Mouse (Mus musculus) neural tube, embryonic 10.5 days (tissue): ENCODE data around the gene Spsb2.
"Not testable (repeated sequence)": the region's sequence is repeated elsewhere in the genome, so short reads cannot be mapped to it uniquely, and the experiment has no call there.

ENCODE experiments used
- DNase-seq: peaks from one replicate; pipeline ENCODE4 v3.0.0-alpha.2; 2017; ENCODE audit warnings: low spot score; ENCODE audit errors: extremely low spot score

Gene Spsb2

GRCm38 (mm10) chr6:124802400-124802799 lies 6.1 kb upstream of the Spsb2 start:
- DNase-seq, result not testable (repeated sequence)

- no peak for DNase-seq
Measured at GRCm38 (mm10) chr6:124803061-124803460, 5.4 kb upstream of the Spsb2 start.

GRCm38 (mm10) chr6:124803691-124804090 lies 4.8 kb upstream of the Spsb2 start:
- not testable (repeated sequence) for DNase-seq

- DNase-seq, result no peak
Measured at GRCm38 (mm10) chr6:124804341-124804740, 4.1 kb upstream of the Spsb2 start.

- DNase-seq, result peak; percentile 91
Measured at GRCm38 (mm10) chr6:124805341-124806321, 2.8 kb upstream of the Spsb2 start.

- no peak for DNase-seq
Measured at GRCm38 (mm10) chr6:124806446-124807140, 1.9 kb upstream of the Spsb2 start.

GRCm38 (mm10) chr6:124807366-124807765 lies 1.1 kb upstream of the Spsb2 start:
- no peak for DNase-seq

GRCm38 (mm10) chr6:124807986-124808357 lies 489 bp upstream of the Spsb2 start:
- DNase-seq, result no peak

- peak; percentile 85 for DNase-seq
Measured at GRCm38 (mm10) chr6:124809052-124809774, 752 bp downstream of the Spsb2 start.

GRCm38 (mm10) chr6:124809775-124810538 lies 1.5 kb downstream of the Spsb2 start:
- DNase-seq, result no peak

- not testable (repeated sequence) for DNase-seq
Measured at GRCm38 (mm10) chr6:124810566-124811402, 2.3 kb downstream of the Spsb2 start.

- DNase-seq, result no peak
Measured at GRCm38 (mm10) chr6:124811403-124811665, 2.9 kb downstream of the Spsb2 start.

- no peak for DNase-seq
Measured at GRCm38 (mm10) chr6:124811701-124812560, 3.5 kb downstream of the Spsb2 start.

- DNase-seq, result no peak
Measured at GRCm38 (mm10) chr6:124812848-124813247, 4.4 kb downstream of the Spsb2 start.

- peak; percentile 73 for DNase-seq
Measured at GRCm38 (mm10) chr6:124813496-124813895, 5.0 kb downstream of the Spsb2 start.

- DNase-seq, result peak; percentile 86
Measured at GRCm38 (mm10) chr6:124813933-124814332, 5.5 kb downstream of the Spsb2 start, which contains the start of gene Tpi1. Gene Tpi1, minus strand, starts transcription at chr6:124814296.

- no peak for DNase-seq
Measured at GRCm38 (mm10) chr6:124814448-124814847, 6.0 kb downstream of the Spsb2 start.

- no peak for DNase-seq
Measured at GRCm38 (mm10) chr6:124814858-124815774, 6.7 kb downstream of the Spsb2 start.
